Mouse (Mus musculus) intestine, embryonic 16.5 days (tissue): ENCODE data around the gene Fam205a1. TPM values are rescaled to one million over a fixed set of nuclear protein-coding genes. Genes with fewer than 3 reads are reported as not detected.
"Not testable (repeated sequence)": the region's sequence is repeated elsewhere in the genome, so short reads cannot be mapped to it uniquely, and the experiment has no call there.

ENCODE experiments used
- ATAC-seq: fragments of 200-750 bp; cut with Nextera tagmentation; 2 replicates; pipeline ENCODE4 v1.8.0; 2017; ENCODE audit warnings: moderate TSS enrichment, moderate library complexity
- H3K27ac ChIP-seq: fragments of 300-500 bp; sonication (generic); 2 replicates; pipeline ENCODE4 v1.5.1; 2014; ENCODE audit warnings: mild to moderate bottlenecking, low read length
- H3K27me3 ChIP-seq: fragments of 300-500 bp; sonication (generic); replicated peaks from 2 replicates; pipeline ENCODE4 v1.6.1; 2014; ENCODE audit warnings: low read length, control low read depth, mixed read lengths; ENCODE audit not compliant: control insufficient read depth, insufficient read depth
- H3K36me3 ChIP-seq: fragments of 300-500 bp; sonication (generic); 2 replicates; pipeline ENCODE4 v1.6.1; 2014; ENCODE audit warnings: low read length, control low read depth; ENCODE audit not compliant: control insufficient read depth, insufficient read depth
- H3K4me1 ChIP-seq: fragments of 300-500 bp; sonication (generic); 2 replicates; pipeline ENCODE4 v1.6.1; 2014; ENCODE audit warnings: low read length, control low read depth, mixed read lengths; ENCODE audit not compliant: control insufficient read depth, insufficient read depth
- H3K4me2 ChIP-seq: fragments of 300-500 bp; sonication (generic); 2 replicates; pipeline ENCODE4 v1.6.1; 2014; ENCODE audit warnings: low read depth, low read length, control low read depth
- H3K4me3 ChIP-seq: fragments of 300-500 bp; sonication (generic); 2 replicates; pipeline ENCODE4 v1.5.1; 2014; ENCODE audit warnings: mild to moderate bottlenecking, low read length
- H3K9ac ChIP-seq: fragments of 300-500 bp; sonication (generic); 2 replicates; pipeline ENCODE4 v1.6.1; 2014; ENCODE audit warnings: low read depth, low read length
- H3K9me3 ChIP-seq: fragments of 300-500 bp; sonication (generic); 2 replicates; pipeline ENCODE4 v1.6.1; 2016; ENCODE audit warnings: low read length, control low read depth; ENCODE audit not compliant: control insufficient read depth
- WGBS: fragments of 180-500 bp; shearing (Covaris S2); extraction: QIAGEN DNeasy Blood & Tissue Kit; methylation state at CpG from one replicate; pipeline ENCODE4 v1.1.7; 2014; 5-methylcytosine and 5-hydroxymethylcytosine counted together
- polyA plus RNA-seq: library from polyadenylated mRNA; unstranded; fragments of >200 nt; fragmentation: Nextera tagmentation; extraction: Ambion mirVana; gene quantifications from 2 replicates; pipeline ENCODE4 v1.2.1, GENCODE M21; 2015

The Fam205a1 gene
- polyA plus RNA-seq, 1 experiment from 2014 or later = not detected

DNA sequence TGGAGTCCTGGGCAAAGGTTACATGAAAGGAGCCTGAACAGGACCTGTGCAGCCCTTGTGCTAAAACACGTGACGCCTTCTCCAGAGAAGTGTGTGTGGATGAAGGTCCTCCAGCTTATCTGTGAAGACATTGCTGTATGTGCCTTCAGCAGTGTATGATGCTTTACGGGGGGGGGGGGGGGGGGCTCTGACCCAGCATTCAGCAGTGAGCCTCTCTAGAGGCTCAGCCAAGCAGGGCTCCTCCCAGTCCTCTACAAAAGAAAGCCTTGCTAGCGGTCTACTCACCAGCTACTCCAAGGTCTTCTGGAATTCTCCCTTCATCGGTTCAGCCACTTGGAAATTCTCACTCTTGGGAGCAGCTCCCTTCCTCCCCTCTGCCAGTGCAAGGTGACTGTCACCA is 9.8 kb upstream of the Fam205a1 start:
- 84% methylated on average over 5 of the region's 5 CpGs for WGBS

DNA sequence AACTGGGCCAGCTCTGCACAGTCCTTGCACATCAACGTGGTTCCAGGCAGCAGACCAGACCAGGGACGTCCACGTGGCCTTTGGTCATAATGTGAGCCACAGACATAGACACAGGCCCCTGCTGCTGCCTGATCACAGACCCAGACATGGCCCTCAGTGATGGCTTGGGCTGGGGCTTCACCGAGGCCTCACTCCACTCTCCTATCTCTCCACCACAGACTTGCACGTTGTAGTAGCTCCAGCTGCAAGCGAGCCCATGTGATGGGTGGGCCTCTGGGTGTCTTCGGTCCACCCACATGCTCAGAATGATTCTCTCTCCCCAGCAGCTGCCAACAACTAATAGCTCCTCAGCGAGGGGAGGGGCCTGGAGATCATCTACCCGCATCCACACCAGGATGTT is 6.8 kb upstream of the Fam205a1 start:
- H3K9me3 ChIP-seq, H3K9ac ChIP-seq, H3K27me3 ChIP-seq, H3K4me1 ChIP-seq, H3K27ac ChIP-seq, H3K36me3 ChIP-seq, H3K4me2 ChIP-seq, ATAC-seq, H3K4me3 ChIP-seq: not testable (repeated sequence)
- 80% methylated on average over 9 of the region's 9 CpGs for WGBS

More for the DNA sequence above, 9.8 kb upstream of the Fam205a1 start:
- not testable (repeated sequence) for H3K4me2 ChIP-seq, H3K4me3 ChIP-seq, H3K36me3 ChIP-seq, ATAC-seq, H3K27ac ChIP-seq, H3K4me1 ChIP-seq, H3K9ac ChIP-seq, H3K27me3 ChIP-seq, H3K9me3 ChIP-seq

- H3K27me3 ChIP-seq, H3K9ac ChIP-seq, H3K4me3 ChIP-seq, H3K4me1 ChIP-seq, H3K36me3 ChIP-seq, H3K9me3 ChIP-seq, ATAC-seq, H3K27ac ChIP-seq, H3K4me2 ChIP-seq: not testable (repeated sequence)
- 70% methylated on average over 1 of the region's 1 CpGs for WGBS
Measured at GRCm38 (mm10) chr4:42856671-42857070, 3.0 kb upstream of the Fam205a1 start, which contains the start of gene Gm12394. Gene Gm12394, minus strand, starts transcription at chr4:42856771.

Other genes with a start within 250 kb of the Fam205a1 start
- gene Gm10591, start 241.7 kb downstream of the Fam205a1 start, polyA plus RNA-seq = not detected in 2 replicates
- 1.3 TPM in 1 of 2 replicates, not detected in the other for gene Gm2564, start 224.2 kb downstream of the Fam205a1 start, polyA plus RNA-seq
- gene Ccl27b, start 198.6 kb downstream of the Fam205a1 start, polyA plus RNA-seq = not detected in 2 replicates
- gene Il11ra2, start 192.0 kb downstream of the Fam205a1 start, polyA plus RNA-seq = not detected in 2 replicates
- not detected in 2 replicates for gene 4930578G10Rik, start 118.3 kb downstream of the Fam205a1 start, polyA plus RNA-seq
- 0.50 and 0.53 TPM in 2 replicates for gene Ccl19, start 97.3 kb downstream of the Fam205a1 start, polyA plus RNA-seq
- gene Ccl21a, start 79.9 kb downstream of the Fam205a1 start, polyA plus RNA-seq = 63.2 and 68.2 TPM in 2 replicates
- gene Gm12394, start 2.9 kb upstream of the Fam205a1 start, polyA plus RNA-seq = 0.06 and 0.13 TPM in 2 replicates
- 0.18 and 0.37 TPM in 2 replicates for gene Fam205c, start 20.3 kb upstream of the Fam205a1 start, polyA plus RNA-seq
- 0.73 and 0.83 TPM in 2 replicates for gene Phf24, start 62.8 kb upstream of the Fam205a1 start, polyA plus RNA-seq
- 7.2 and 8.4 TPM in 2 replicates for gene Dnajb5, start 95.9 kb upstream of the Fam205a1 start, polyA plus RNA-seq
- gene 1700022I11Rik, start 115.7 kb upstream of the Fam205a1 start, polyA plus RNA-seq = 0.22 TPM in 1 of 2 replicates, not detected in the other
- 448 and 464 TPM in 2 replicates for gene Vcp, start 146.6 kb upstream of the Fam205a1 start, polyA plus RNA-seq
- 16.1 and 16.2 TPM in 2 replicates for gene Fancg, start 156.6 kb upstream of the Fam205a1 start, polyA plus RNA-seq
- 29.6 and 30.3 TPM in 2 replicates for gene Pigo, start 171.9 kb upstream of the Fam205a1 start, polyA plus RNA-seq
- gene Stoml2, start 177.8 kb upstream of the Fam205a1 start, polyA plus RNA-seq = 306 and 324 TPM in 2 replicates
- gene Fam214b, start 192.3 kb upstream of the Fam205a1 start, polyA plus RNA-seq = 6.7 and 8.6 TPM in 2 replicates
- 3.9 TPM in 2 replicates for gene Unc13b, start 205.1 kb upstream of the Fam205a1 start, polyA plus RNA-seq